Mouse (Mus musculus): ENCODE results near the gene Rabep1. TPM values are rescaled to one million over a fixed set of nuclear protein-coding genes. Genes with fewer than 3 reads are reported as not detected.

Rabep1 gene
- polyA plus RNA-seq, 1 experiment from 2014 or later, result 88.6 TPM

DNA sequence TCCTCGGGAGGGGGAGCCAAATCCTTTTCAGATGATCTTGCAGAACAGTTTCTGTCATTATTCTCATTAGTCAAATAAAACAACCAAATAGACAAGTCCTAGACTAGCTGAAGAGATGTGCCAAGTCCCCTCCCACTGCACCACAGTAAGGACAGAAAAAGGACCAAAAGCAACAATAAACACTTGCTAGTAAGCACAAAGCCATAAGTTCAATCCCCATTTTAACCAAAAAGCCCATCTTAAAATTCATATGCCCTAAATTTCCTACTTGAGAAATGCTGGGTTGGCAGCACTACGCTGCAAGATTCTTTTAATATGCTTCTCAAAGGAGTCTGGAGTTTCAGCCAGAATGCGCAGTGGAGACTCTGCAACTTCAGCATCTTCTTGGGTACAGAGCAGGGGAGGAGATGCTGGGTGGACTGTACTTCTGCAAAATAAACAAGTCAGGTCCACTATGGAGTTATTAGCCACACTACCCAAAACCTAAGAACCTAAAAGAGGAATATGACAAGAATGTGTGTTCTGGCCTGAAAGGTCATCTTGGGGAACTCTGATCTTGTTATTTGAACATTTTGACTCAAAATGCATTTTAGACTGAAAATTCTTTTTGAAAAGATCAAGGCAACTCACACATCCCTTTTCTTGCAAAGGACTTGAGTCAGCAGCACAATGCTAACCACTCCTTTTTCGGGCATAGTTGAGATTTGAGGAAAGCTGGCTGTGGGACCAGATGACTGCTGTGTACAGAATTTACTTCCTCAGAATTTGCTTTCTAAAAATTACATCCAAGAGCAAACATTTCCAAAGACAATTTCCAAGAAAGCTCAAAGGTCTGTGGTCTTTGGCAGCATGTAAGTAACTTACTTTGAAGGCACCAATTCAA lies 100.6 kb downstream of the Rabep1 start:
- WGBS, result 86% methylated on average over 4 of the region's 4 CpGs
- H3K9me3 ChIP-seq (replicated peaks; ENCODE audit: control insufficient read depth, low read length, poor library complexity, severe bottlenecking), result no peaks in the 10 kb centered on the region
- H3K4me1 ChIP-seq (ENCODE audit: control insufficient read depth, insufficient read depth, low read length), result no peaks in the 10 kb centered on the region
- H3K4me2 ChIP-seq (ENCODE audit: low read length), result no peak overlapping the region
- H3K9ac ChIP-seq (ENCODE audit: low read depth, low read length), result no peak overlapping the region
- H3K27me3 ChIP-seq (ENCODE audit: control insufficient read depth, insufficient read depth, low read depth, low read length), result no peaks in the 10 kb centered on the region
- H3K4me3 ChIP-seq (ENCODE audit: low read depth, low read length), result no peak overlapping the region
- no peak overlapping the region for H3K27ac ChIP-seq (ENCODE audit: low read length)
- H3K36me3 ChIP-seq (ENCODE audit: control insufficient read depth, insufficient read depth, low read length), result peaks cover 65% of the 10 kb centered on the region
- no peak for ATAC-seq

DNA sequence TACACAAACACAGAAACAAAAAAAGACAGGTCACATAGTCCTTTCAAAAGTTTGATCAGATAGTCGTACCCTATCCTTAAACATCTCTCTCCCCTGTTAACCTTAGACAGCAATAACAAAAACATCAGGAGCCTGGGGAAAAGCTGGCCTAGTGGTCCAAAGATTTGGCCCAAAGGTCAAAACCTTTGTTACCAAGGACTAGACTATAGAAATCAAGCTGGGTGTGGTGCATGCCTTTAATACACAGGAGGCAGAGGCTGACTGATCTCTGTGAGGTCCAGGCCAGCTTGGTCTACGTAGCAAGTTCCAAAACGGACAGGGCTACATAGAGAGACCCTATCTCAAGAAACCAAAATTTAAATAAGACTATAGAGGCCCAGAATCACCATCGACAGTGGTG lies 110.1 kb downstream of the Rabep1 start:
- 91% methylated on average over 4 of the region's 4 CpGs for WGBS

DNA sequence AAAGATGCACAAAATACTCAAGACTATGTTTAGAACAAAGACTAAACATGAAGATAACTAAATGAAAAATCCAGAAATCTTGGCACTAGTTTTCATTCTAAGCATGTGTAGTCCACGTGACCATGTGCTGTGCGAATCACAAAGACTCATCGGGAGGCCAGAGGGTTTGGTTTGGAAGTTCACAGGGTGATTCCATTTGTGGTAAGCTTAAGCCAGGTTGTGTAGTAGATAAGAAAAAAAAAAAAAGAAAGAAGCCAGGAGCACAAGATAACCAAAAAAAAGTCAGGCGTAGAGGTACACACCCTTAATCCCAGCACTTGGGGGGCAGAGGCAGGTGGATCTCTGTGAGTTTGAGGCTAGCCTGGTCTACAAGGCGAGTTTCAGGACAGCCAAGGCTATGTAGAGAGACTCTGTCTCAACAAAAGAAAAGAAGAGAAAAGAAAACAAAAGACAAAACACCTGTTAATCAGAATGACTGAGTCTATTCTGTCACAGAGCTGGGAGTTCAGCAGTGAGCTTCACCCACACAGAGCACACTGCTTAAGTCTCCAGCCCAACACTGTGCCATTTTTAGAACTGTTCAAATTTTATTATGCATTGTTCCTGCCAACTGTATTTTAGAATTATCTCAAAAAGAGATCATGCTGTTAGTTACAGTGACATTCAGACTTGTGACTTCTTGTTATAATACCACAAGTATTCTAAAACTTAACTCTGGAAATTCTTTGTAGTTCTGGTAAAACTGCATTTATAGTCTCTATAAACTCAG lies 116.4 kb downstream of the Rabep1 start:
- Histone ChIP-seq H3K9me3 (replicated peaks; ENCODE audit: control insufficient read depth, low read length, poor library complexity, severe bottlenecking) (no peaks in the 10 kb centered on the region), H3K27me3 (ENCODE audit: control insufficient read depth, insufficient read depth, low read depth, low read length) (no peaks in the 10 kb centered on the region), H3K9ac (ENCODE audit: low read depth, low read length) (no peak overlapping the region), H3K4me2 (ENCODE audit: low read length) (no peak overlapping the region), H3K36me3 (ENCODE audit: control insufficient read depth, insufficient read depth, low read length) (peaks cover 46% of the 10 kb centered on the region), H3K4me1 (ENCODE audit: control insufficient read depth, insufficient read depth, low read length) (no peaks in the 10 kb centered on the region), H3K4me3 (ENCODE audit: low read depth, low read length) (no peak overlapping the region), H3K27ac (ENCODE audit: low read length) (no peak overlapping the region)
- 90% methylated on average over 5 of the region's 5 CpGs for WGBS
- ATAC-seq, result no peak

More for the DNA sequence above, 110.1 kb downstream of the Rabep1 start:
- Histone ChIP-seq H3K27me3 (ENCODE audit: control insufficient read depth, insufficient read depth, low read depth, low read length) (no peaks in the 10 kb centered on the region), H3K27ac (ENCODE audit: low read length) (no peak overlapping the region), H3K4me1 (ENCODE audit: control insufficient read depth, insufficient read depth, low read length) (no peaks in the 10 kb centered on the region), H3K4me3 (ENCODE audit: low read depth, low read length) (no peak overlapping the region), H3K9ac (ENCODE audit: low read depth, low read length) (no peak overlapping the region), H3K4me2 (ENCODE audit: low read length) (no peak overlapping the region), H3K36me3 (ENCODE audit: control insufficient read depth, insufficient read depth, low read length) (peaks cover 58% of the 10 kb centered on the region), H3K9me3 (replicated peaks; ENCODE audit: control insufficient read depth, low read length, poor library complexity, severe bottlenecking) (no peaks in the 10 kb centered on the region)
- ATAC-seq, result no peak

DNA sequence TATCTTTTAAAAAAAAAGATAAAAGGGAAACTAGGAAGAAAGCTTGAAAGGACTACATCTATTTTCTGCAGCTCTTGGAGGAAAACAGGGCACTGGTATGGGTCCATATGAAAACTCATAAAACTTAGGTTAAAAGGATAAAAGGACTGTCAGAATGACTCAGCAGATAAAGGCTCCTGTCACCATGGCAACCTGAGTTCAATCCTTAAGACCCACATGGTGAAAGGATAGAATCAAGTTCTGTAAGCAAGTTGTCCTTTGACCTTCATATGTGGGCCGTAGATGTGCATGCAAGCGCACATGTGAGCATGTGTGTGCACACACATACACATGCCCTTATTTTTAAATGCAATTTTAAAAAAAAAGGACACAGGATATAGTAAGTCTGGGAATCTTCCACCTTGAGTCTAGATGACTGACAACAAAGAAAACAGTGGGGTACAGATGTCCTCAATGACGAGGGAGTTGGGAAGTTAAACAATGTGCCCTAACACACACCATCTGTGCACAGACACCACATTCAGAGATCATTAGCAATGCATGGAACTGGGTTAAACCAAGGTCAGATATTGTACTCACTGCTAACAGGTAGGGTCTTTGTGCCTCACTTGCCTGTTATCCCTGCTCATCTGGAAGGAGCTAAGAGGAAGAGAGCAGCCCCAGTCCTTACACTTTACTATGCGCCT lies 119.8 kb downstream of the Rabep1 start:
- H3K36me3 ChIP-seq (ENCODE audit: control insufficient read depth, insufficient read depth, low read length), result peaks cover 30% of the 10 kb centered on the region
- ATAC-seq, result no peak
- H3K9me3 ChIP-seq (replicated peaks; ENCODE audit: control insufficient read depth, low read length, poor library complexity, severe bottlenecking), result no peaks in the 10 kb centered on the region
- 76% methylated on average over 4 of the region's 4 CpGs for WGBS
- no peak overlapping the region for H3K27ac ChIP-seq (ENCODE audit: low read length)
- no peak overlapping the region for H3K4me2 ChIP-seq (ENCODE audit: low read length)
- no peak overlapping the region for H3K4me3 ChIP-seq (ENCODE audit: low read depth, low read length)
- no peaks in the 10 kb centered on the region for H3K27me3 ChIP-seq (ENCODE audit: control insufficient read depth, insufficient read depth, low read depth, low read length)
- H3K4me1 ChIP-seq (ENCODE audit: control insufficient read depth, insufficient read depth, low read length), result peaks cover 13% of the 10 kb centered on the region
- no peak overlapping the region for H3K9ac ChIP-seq (ENCODE audit: low read depth, low read length)

DNA sequence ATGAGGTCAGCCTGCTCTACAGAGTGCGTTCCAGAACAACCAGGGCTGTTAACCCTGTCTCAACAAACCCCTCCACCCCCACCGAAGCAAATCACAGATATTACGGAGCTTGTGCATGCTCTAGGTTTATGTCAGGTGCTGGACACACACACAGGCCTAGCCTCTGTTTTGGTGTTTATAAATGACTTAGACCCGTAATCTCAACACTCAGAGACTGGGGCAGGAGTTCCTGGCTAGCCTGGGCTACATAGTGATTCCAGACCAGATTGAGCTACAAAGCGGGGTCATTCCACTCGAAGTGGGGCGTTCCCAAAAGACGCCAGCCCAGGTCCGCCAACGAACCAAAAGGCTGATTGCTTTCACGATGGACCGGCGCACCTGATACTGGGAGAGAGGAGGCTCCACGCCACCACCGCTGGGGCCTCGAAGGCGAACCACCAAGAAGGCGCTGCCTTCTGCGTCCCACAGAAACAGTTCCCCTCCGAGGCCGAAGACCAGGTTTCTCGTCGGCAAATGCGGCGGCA lies 124.8 kb downstream of the Rabep1 start:
- Histone ChIP-seq H3K9ac (ENCODE audit: low read depth, low read length) (peak overlapping the region; percentile 82), H3K9me3 (replicated peaks; ENCODE audit: control insufficient read depth, low read length, poor library complexity, severe bottlenecking) (no peaks in the 10 kb centered on the region), H3K4me3 (ENCODE audit: low read depth, low read length) (peak overlapping the region; percentile 79), H3K27ac (ENCODE audit: low read length) (peak overlapping the region; percentile 94), H3K4me2 (ENCODE audit: low read length) (peak overlapping the region; percentile 94), H3K27me3 (ENCODE audit: control insufficient read depth, insufficient read depth, low read depth, low read length) (no peaks in the 10 kb centered on the region), H3K4me1 (ENCODE audit: control insufficient read depth, insufficient read depth, low read length) (peaks cover 15% of the 10 kb centered on the region), H3K36me3 (ENCODE audit: control insufficient read depth, insufficient read depth, low read length) (peaks cover 11% of the 10 kb centered on the region)
- peak; percentile 12 for ATAC-seq
- WGBS, result 0% methylated on average over 25 of the region's 25 CpGs

DNA sequence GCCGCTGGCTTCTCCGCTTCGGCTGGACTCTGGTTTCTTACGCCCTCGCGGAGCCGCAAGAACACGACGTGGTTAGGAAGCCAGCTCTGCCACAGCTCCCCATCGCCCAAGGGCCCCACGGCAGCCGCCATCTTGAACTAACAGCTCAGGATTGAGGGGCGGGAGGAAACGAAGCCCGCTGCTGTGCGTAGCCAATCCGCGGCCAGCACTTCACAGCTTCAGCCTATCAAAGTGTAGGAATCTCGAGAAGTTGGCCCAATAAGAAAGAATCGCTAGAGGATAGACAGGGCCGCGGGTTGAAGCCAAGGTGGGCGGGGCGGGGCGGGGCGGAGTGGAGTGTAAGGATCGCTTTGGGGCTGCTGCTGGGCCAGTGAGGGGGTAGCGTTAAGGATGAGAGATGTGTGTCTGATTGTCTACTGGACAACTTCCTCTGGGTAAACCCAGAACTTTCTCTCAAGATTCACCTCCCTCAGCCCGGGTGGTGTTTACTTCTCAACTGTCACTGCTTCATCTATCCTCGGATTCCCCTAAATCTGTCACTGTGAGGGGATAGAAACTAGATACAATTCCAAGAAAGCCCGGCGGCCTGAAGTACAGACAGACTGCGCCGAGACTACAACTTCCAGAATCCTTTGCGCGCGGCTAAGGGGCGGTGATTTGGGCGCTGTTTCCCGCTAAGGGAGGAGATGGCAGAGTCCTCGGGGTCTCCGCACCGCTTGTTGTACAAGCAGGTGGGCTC lies 125.4 kb downstream of the Rabep1 start, which contains the start of the genes Nup88 and Rpain:
Nup88 (minus strand) TSS at position 153 of the 739 bp plus-strand sequence.
Rpain (plus strand) TSS at position 393 of the 739 bp plus-strand sequence.
- Histone ChIP-seq H3K27me3 (ENCODE audit: control insufficient read depth, insufficient read depth, low read depth, low read length) (no peaks in the 10 kb centered on the region), H3K36me3 (ENCODE audit: control insufficient read depth, insufficient read depth, low read length) (peaks cover 8% of the 10 kb centered on the region), H3K9ac (ENCODE audit: low read depth, low read length) (peak within 1 kb of the TSS; percentile 82), H3K9me3 (replicated peaks; ENCODE audit: control insufficient read depth, low read length, poor library complexity, severe bottlenecking) (no peaks in the 10 kb centered on the region), H3K4me3 (ENCODE audit: low read depth, low read length) (peak within 1 kb of the TSS; percentile 79), H3K4me1 (ENCODE audit: control insufficient read depth, insufficient read depth, low read length) (peaks cover 15% of the 10 kb centered on the region), H3K4me2 (ENCODE audit: low read length) (peak within 1 kb of the TSS; percentile 94), H3K27ac (ENCODE audit: low read length) (peak within 1 kb of the TSS; percentile 94)
- under 1% methylated on average over 43 of the region's 43 CpGs for WGBS
- ATAC-seq, result peak; percentile 97

DNA sequence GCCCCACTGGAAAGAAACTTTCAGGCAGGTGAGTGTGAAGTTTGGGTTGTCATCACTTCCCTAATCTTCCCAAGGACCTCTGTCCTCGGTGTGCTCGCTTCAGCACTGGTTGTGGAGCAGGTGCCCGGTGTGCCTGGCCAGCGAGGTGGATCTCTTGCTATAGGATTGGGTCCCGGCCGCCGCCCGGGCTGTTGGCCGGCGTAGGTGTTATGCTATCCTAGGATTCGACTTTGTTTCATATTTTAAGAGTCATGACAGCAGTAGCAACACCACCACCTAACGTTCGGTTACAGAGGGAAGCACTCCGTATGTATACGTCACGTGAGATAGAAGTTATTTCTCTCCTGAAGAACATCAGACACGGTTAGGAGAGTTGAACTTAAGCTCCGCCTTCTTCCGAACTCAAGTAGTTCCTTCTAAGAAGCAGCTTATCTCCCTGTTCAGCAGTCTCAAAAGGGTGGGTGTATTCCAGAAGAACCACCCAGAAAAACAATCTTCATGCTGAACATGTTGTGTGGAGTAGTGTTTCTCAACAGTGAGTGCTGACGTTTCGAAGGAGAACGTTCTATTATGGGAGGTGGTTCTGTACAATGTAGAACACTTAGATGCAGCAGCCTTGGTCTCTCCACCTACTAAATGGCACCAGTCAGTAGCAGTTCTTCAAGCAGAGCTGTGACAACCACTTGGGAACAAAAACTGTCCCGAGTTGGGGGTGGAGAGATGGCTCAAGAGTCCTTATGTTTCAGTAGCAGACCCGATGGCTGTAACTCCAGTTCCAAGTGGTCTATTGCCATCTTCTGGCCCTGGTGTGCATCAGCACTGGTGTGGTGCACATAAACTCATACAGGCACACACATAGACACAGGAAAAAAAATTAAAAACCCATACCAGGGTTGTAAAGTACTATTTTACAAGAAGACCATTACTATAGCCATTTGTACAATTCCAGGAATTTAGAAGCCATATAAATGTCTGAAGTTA lies 126.3 kb downstream of the Rabep1 start:
- H3K9me3 ChIP-seq (replicated peaks; ENCODE audit: control insufficient read depth, low read length, poor library complexity, severe bottlenecking), result no peaks in the 10 kb centered on the region
- peak overlapping the region; percentile 79 for H3K4me3 ChIP-seq (ENCODE audit: low read depth, low read length)
- 18% methylated on average over 24 of the region's 24 CpGs for WGBS
- no peaks in the 10 kb centered on the region for H3K27me3 ChIP-seq (ENCODE audit: control insufficient read depth, insufficient read depth, low read depth, low read length)
- peak overlapping the region; percentile 80 for H3K4me2 ChIP-seq (ENCODE audit: low read length)
- peak overlapping the region; percentile 62 for H3K9ac ChIP-seq (ENCODE audit: low read depth, low read length)
- ATAC-seq, result peak; percentile 38
- H3K27ac ChIP-seq (ENCODE audit: low read length), result peak overlapping the region; percentile 94
- peaks cover 15% of the 10 kb centered on the region for H3K4me1 ChIP-seq (ENCODE audit: control insufficient read depth, insufficient read depth, low read length)
- H3K36me3 ChIP-seq (ENCODE audit: control insufficient read depth, insufficient read depth, low read length), result peaks cover 12% of the 10 kb centered on the region
